Mouse (Mus musculus): Measurements from ENCODE around the gene Paqr8.

Paqr8 gene

DNA sequence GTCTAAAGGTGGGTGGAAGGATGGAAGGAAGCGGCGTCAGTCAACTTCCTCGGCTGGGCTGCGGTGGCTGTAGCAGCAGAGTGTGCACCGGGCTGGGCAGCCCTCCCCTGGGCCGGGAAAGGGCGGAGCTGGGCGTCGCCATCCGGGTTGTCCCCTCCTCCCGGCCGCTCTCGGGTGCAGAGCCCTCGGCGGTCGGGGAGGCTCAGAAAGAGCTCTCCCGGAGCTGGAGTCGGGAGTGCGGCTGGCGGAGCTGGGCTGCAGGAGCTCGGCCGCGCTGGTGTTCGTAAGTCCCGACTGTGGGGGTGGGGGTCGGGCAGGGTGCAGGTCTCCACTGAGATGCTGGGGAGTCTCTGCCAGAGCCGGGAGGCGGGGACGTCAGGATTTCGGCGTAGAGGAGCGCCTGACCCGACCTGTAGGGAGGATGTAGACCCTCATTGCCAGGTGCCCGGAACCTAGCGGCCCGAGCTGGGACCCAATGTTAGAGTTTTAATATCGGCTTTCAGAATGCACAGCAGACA is at the start of gene Paqr8:
Gene Paqr8, plus strand, starts transcription at position 203 of the 518 bp plus-strand sequence.
- peak; percentile 74 for DNase-seq (ENCODE audit: low spot score)

DNA sequence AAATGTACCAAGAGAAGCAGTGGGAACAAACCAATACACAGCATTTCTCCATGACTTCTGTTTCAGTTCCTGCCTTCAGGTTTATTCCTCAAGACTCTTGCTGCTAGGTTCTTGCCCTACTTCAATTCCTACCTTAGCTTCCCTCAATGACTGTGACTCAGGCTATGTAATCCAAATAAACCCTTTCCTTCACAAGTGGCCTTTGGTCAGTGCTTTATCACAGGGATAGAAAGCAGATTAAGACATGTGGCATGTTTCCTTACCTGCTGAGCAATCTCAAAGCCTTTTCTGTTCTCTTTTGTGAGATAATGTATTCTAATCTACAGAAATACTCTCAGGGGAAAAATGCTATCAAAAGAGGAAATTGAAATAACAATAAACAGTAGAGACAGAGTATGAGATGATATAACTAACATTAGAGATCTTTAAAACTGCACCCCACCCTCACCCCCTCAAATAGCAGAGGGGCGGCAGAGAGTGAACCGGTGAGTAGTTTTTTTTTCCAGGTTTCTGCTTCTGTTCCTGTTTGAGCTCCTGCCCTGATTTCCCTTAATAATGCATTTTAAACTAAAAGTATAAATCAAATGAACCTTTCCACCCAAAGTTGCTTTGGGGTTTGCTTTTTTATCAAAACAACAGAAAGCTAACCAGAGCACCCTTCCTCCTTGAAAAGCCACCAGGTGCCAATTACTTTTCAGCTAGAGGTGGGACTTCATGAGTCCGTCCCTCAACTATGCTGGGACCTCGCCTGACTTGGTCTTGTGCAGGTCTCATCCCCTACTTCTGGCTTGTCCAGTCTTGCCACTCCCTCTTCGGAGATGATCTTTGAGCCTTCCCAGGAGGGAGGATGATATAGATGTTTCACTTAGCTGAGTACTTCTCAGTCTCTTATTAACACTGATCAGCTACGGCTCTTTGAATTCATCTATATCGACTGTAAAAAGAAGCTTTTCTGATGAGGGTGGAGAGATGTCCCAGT is 33.2 kb upstream of the Paqr8 start:
- no peak for DNase-seq (ENCODE audit: low spot score)

DNA sequence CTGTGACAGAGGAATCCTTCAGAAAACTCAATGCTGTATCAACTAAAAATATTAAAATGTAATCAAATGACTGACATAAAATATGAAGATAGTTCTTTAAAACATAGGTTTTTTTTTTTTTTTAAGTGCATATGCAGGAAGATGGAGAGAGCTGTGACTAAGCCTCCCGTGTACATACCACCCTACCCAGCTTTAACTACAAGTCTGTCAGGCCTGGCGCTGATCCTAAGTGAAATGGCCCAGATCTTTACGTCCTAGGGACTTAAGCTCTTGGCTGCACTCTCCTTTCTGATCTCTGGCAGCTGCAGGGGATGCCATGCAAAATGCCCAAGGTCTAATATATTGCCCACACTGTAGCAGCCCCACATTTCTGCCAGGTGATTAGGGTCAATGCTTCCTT is 29.6 kb upstream of the Paqr8 start:
- DNase-seq (ENCODE audit: low spot score) = no peak

DNA sequence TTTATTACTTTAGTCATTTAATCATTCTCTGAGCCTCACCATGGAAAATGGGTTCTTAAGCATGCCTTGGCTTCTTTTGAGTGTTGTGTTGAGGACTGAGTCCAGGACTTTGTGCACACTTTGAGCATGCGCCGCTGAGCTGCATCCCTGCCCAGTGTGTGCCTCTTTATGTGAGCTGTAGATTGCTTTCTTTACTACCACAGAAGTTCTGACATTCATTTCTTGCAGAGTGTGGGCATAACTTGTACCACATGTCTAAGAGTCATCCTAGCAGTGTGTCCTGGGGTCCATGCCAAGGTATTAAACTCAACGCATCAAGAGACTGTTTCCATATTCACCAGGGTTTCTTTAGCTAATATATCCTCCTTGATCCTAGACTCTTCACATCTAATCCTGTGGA is 28.5 kb upstream of the Paqr8 start:
- DNase-seq (ENCODE audit: low spot score) = no peak

DNA sequence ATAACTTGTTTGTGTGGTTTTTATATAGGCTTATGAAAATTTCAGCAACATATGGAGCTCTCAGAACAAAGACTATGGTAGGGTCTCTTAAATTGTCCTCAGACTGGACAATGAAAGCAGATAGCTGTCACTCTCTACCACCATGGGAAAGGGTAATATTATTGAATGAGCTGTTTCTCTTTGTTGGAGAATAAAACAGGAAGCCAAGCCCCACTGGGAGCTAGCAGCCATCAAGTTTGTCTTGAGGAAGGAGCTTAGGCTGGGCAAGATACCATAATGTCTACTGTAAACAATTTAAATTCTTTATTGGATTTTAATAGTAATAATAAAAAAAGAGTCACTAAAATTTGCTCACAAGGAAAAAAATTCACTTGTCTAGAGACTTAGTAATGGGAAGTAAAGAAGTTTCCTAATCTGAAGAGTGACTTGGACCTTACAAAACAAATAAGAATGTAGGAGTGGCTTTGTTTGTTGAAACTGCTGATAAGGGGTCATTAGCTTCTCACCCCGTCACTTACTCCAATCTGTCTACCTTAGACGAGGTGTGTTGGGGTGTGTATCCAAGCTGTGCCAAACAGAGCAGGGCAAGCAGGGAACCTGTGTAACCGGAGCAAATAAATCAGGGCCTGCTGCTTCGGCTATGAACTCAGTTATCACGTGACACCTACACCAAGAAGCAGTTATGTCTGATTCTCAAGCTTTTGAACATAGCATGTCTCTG is 26.8 kb upstream of the Paqr8 start:
- no peak for DNase-seq (ENCODE audit: low spot score)

DNA sequence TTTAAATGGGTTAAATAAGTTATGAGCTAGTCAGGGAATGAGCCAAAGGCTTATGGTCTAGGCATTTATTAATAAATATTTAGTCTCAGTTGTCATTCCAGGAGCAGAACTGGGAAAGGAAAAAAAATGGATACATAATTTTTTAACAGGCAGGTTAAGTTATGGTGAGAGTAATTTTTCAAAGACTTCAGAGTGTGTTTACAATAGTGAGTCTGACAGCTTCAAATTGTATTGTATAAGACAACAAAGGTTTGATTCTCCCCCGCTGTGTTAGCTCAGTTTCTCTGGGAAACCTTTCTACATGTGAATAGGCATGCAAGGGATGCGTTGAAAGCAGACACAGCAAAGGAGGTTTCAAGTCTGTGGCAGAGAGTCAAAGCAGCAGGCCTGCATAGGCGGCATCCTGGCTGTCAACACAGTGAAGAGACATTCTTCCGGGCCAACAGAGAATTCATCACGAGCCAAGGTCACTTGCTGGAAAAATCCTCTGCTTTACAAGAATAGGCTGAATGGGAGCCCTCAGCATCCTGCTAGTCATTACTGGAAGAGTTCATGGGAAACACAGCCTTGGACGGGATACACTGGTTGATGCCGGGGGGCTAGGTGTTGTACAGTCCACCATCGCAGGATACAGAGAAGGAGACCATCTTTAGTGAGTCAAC is 23.0 kb upstream of the Paqr8 start:
- DNase-seq (ENCODE audit: low spot score) = no peak

DNA sequence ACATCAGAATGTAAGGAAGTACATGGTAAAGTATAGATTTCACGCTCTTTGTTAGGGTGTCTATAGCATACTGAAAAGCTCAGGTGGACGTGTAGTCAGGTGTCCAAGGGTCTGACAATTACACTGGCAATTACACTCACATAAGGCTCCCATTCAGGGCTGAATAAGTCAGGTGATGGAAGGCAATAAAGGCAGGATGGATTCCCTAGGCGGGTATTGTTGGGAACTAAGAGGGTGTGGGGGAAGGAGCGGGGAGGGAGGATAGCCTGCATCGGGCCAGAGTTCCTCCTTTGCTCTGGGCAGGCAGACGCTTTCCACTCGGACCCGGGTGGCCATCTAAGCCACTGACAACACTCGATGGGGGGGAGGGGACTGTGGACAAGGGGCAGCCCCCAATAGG is 22.4 kb upstream of the Paqr8 start:
- no peak for DNase-seq (ENCODE audit: low spot score)

DNA sequence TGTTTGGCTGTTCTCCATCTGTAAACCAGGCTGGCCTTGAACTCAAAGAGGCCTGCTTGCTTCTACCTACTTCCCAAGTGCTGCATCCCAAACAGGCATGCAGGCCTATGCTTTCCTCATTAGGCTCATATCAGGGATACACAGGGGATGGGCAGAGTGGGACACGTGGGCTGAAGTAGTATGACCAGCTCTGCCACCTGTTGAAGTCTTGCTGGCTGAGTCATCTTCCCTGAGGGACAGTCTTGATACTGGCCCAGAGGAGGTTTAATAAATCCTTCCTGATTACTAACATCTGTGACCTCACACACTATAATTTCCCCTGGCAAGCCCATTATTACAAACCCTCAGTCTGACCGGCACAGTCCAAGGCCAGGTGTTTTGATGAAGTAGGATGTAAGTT is 19.5 kb upstream of the Paqr8 start:
- no peak for DNase-seq (ENCODE audit: low spot score)

DNA sequence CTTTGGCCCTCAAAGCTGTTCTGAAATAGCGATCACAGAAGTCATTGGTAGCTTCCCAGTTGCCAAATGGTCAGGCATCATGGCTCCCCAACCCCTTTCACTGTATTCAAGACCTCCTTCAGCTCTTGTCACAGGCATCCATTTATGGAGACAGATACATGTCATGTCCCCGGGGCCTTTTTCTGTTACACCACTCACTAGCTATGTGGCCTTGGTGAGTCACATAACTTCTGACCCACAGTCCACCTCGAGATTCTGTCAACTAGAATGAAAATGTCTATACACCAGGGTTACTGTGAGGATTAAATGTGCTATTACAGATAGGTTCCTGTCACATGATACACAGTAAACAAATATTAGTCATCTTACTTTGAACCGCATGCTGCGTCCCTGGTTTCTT is 17.9 kb upstream of the Paqr8 start:
- no peak for DNase-seq (ENCODE audit: low spot score)

DNA sequence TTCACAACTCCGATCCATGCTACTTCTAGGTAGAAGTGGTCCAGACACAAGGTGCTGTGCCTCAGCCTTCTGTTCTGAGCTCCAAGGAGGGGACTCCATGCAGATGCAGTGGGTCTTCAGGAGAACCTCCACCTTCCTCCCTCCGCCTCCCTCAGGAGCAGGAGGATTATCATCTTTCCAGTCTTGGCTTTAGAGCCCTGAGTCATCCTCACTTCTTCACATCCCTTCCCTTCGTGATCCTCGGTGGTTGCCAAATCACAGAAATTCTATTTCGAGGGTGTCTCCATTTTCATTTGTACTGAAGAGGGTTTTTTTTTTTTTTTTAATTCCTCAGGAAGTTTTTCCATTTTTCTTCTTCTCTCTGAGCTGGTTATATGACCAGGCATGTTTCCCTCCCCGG is 16.3 kb upstream of the Paqr8 start:
- DNase-seq (ENCODE audit: low spot score) = no peak

DNA sequence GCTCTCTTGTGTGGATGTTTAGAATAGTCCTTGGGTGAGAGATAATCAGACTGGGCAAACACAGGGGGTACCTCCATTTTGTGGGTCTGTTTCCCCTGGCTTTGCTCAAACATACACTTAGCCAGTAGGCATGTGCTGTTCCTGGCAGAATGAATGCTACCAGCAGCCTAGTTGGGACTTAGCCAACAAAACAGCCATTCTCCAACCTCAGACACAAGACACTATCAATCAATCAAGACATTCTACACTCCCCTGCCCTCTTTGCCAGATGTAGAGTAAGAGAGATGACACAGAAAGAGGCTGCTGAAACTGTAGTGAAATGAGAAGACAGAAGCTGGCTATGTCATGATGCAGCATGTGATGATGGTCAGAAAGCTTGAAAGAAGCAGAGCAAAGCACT is 13.1 kb upstream of the Paqr8 start:
- DNase-seq (ENCODE audit: low spot score) = no peak

DNA sequence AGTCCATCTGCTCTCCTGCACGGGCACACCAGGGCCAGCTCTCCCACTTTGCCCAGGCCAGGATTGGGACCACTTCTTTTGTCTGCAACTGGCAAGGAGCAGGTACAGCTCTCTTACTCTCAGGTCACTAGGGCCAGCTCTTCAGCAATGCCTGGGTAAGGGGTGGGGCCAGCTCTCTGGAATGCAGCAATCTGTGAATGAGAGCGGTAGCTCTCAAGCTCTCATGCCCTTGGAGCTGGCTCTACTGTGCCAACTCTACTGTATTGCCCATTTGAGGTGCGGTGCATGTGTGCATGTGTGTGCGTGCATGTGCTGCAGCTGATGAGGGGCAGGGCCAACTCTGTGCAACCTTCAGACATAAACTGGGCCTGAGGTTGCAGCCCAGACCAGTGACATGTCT is 11.0 kb upstream of the Paqr8 start:
- no peak for DNase-seq (ENCODE audit: low spot score)

DNA sequence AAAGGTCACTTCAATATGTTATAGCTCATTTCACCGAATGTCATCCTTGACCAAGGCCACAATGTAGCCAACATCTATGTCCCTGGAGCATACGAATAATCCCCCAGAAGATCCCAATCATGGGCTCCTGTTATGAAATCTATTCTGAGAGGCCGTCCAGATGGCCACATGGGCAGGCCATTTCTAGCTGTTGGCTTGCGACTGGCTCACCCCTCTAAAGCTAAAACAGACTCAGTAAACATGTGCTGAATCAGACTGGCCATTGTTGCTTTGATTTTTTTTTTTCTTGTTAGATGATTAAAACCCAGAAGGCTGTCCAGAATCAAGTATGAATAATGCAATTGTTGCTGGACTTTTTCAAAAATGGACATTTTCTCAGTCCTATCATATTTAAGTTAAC is 7.3 kb upstream of the Paqr8 start:
- no peak for DNase-seq (ENCODE audit: low spot score)

DNA sequence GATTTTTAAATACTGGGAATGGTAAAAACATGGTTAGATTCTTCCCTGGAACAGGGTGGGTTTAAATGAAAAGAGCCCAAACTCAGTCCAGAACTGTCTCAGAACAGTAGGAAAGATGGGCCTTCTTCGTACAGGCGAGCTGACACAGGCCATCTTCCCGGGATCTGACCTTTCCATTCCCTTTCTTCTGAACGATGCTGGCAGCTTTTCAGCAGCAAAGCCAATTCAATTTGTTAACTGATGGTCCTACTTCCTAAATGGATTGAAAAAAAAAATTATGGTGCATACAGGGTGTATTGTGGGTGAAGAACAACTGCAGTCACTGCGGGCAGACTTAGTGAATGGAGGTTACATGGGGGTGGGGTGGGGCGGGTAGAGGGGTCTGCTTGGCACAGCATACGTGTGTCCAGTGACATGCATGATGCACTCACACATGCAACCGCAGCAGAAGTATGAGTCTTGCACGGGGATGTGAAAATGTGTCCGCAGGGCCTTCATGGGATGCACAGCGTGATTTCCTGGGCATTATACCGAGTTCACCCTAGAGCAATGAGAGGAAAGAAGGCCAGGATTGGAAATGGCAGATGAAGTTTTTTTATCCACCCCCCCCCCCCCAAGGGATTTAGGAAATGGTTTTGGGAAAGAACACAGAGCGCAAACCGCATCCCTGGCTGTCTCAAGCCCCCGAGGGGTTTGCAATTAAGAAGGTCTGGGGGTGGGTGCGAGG is 566 bp upstream of the Paqr8 start:
- DNase-seq (ENCODE audit: low spot score) = no peak

DNA sequence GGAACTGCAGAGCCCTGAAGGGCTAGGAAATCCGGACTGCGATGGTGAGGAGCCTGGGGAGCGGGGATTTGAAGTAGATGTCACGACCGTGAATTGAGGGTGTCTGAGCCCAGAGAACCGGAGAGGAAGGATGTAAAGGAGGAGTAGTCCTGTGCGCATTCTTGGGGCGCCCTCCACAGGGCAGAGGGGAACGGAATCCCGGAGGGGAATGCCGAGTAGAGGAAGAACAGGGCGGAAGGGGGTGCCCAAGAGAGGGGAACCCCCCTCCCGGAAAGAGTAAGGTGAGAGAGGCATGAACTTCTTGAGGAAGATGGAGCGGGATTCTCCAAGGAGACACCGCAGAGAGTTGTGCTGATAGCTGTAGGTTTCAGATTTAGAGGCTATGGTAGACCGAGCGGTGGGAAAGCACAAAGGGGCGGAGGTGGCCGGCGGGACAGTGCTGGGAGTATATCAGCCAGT is 564 bp downstream of the Paqr8 start:
- peak; percentile 77 for DNase-seq (ENCODE audit: low spot score)

DNA sequence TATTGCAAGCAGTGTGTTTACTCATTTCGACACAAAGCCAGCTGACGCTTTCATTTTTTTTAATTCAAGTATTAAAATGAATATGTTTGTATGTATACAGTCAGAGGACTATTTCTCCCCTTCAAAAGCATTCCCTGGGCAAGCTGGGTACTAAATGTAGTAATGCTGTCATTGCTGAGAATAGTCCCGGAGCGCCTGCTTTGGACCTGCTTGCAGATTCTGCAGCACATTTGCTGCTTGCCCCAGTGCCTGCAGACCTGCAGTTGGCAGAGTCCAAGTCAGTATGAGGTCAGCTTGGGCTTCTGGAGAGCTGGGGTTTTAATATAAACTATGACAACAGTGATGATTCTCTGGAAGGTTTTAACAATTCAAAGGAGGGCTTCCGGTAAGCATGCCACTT is 2.7 kb downstream of the Paqr8 start:
- no peak for DNase-seq (ENCODE audit: low spot score)

DNA sequence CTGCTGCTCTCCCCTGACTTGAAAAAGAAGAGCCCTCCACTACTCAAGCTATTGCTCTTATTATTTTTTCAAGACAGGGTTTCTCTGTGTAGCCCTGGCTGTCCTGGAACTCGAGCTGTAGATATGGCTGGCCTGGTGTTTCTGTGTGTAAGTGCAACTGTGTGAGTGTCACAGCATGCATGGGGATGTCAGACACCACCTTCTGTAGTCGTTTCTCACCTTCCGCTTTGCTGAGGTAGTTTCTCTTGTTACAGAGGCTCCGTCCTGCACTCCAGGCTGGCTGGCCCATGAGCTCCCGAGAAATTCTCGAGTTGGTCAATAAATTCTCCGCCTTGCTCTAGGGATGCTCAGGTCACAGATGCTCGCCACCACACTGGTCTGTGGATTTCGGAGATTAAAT is 8.0 kb downstream of the Paqr8 start:
- DNase-seq (ENCODE audit: low spot score) = no peak

DNA sequence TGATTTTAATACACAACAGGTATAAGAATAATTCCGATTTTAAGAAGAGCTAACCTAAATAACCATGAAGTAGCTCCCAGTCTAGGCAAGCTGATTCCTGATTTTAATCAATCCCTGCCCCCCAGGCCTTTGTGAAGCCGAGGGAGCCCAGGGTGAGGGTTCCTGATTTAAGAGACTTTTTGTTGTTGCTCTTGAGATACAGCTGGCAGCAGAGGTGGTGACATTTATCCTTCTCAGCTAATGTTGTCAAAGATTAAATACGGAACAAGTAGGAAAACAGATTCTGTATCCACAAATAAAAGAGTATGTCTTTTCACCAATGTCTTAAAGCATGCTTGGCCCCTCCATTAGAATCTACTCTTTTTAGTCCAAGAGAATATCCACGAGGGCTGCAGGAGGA is 9.9 kb downstream of the Paqr8 start:
- DNase-seq (ENCODE audit: low spot score) = no peak

DNA sequence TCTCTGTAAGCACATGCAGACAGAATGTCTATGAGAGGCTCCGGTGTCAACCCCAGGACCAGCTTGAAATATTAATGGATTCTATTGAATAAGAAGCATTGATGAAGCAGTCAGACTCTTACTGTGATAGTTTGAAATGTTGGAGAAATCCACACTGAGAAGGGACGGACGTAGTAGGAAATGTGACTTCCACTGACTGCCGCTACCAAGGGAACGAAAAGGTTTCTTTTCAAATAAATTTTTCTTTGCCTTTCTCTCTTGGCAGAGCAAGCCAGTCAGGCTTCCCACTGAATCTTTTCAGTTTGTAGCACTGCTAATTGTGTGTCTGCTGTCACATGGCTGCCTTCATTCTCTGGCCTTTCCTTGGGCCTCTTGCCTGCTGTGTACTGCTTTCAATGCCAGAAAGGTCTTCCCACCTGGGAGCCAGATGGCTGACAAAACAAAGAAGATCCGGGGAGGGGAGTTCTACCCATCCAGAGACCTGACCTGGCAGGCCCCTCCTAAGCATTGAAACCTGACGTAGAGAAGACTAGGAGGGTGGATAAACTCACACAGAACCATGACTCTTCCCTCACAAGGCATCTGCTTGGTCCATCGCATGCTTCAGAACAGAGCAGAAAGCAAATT is 15.2 kb downstream of the Paqr8 start:
- DNase-seq (ENCODE audit: low spot score) = peak; percentile 65

DNA sequence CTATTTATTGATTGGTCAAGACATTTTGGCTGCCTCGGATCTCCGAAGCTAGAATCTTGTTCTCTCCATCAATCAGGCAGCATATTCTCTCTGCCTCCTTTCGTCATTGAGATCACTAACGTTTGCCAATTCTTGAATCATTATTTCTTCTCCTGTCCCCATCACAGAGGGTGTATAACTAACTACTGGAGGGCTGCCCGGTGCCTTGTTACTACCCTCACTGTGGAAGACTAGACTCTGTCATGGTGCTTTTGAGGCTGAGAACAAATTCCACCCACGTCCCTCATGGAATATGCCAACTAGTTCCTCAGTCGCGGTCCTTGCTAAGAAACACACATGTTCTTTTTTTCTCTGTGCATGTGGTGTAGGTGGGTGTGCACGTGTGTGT is 15.7 kb downstream of the Paqr8 start:
- peak; percentile 79 for DNase-seq (ENCODE audit: low spot score)

DNA sequence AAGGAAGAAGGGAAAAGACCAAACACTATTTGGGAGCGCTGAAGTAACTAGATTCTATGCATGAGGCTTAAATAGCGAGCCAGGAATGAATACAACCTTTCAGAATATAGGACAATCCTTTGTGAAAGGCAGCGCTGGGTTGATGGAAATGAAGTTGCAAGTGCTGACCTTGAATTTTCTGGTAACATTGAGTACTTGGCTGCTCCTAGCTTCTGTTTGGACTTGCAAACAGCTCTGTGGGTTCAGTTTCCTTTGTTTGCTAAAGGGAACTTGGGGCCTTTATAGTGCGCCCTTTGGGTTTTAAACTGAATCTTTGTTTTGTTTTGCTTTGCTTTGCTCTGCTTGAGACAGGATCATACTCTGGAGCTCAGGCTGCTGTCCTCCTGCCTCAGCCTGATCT is 18.1 kb downstream of the Paqr8 start:
- DNase-seq (ENCODE audit: low spot score) = no peak

Measured in left cerebral cortex, adult 11 months (tissue).